In the genomic region with DNA sequence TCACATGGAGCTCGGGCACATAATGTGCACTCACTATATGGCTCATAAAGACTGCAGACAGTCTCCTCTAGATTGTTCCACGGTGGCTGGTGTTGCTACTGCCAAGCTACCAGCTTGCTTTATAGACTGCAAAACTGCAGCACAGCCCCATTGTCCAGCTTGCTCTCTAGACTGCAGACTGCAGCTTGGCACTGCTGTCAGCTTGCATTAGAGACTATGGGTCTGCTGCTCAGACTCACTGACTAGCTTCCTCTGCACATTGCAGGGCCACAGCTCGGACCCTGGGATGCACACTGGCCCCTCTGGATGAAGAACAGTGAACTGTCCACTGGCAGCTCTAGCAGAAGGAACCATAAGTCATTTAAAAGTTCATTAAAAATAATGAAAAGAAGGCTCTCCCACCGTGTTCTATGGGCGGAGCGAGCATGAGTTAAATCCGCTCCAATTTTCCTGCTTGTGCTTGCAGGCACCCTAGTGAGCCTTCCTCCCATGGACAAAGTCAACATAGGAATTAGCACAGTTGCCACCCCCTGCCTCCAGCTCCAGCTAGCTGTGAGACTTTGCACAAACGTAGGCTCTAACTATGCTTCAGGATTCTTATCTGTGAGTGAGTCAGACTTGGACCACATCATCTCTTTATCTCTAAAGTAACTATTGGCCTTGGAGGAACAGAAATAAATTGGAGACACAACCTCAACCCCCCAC, we compare ENCODE assay signal across 15 mouse cellular contexts.
DNase-seq lines count a peak whose midpoint lies in the region; ATAC-seq and TF ChIP-seq lines count a peak whose summit lies in the region.
"Had no signal": no experiment of that assay in that cellular context is flagged by ENCODE, and none has a peak within 500 bp of the region (broad histone marks: within the 10 kb centered on the region; RNA-seq: fewer than 3 reads in every experiment).

No protein-coding gene starts in this region.

- H3K9me3 ChIP-seq in heart, embryonic 14.5 days (ENCODE audit: control insufficient read depth, low read length) = peaks cover 9% of the 10 kb centered on the region; the same call in 1 of the 2 replicates
- H3K9me3 ChIP-seq in midbrain, embryonic 14.5 days (ENCODE audit: control insufficient read depth, low read length) = no peaks in the 10 kb centered on the region
- no peaks in the 10 kb centered on the region for H3K9me3 ChIP-seq in midbrain, embryonic 11.5 days (ENCODE audit: control insufficient read depth, low read length)
- peaks cover 5% of the 10 kb centered on the region; the same call in 1 of the 2 replicates for H3K9me3 ChIP-seq in intestine, embryonic 14.5 days (ENCODE audit: control insufficient read depth, low read length)
- peaks cover 7% of the 10 kb centered on the region; the same call in 1 of the 2 replicates for H3K9me3 ChIP-seq in stomach, embryonic 14.5 days (ENCODE audit: control insufficient read depth, low read depth, low read length)
- H3K9me3 ChIP-seq: lung, embryonic 15.5 days; neural tube, embryonic 12.5 days had no signal

- no peak for TF ChIP-seq CTCF in thymus, adult 2 months (IDR thresholded peaks at IDR 0.05; ENCODE audit: borderline replicate concordance, control insufficient read depth, extremely low read depth, insufficient read depth, low read length, poor library complexity)

- 51% methylated on average over 8 of the region's 8 CpGs for WGBS in heart, embryonic 14.5 days
- 61% methylated on average over 8 of the region's 8 CpGs for WGBS in midbrain, embryonic 14.5 days
- 66% methylated on average over 8 of the region's 8 CpGs for WGBS in midbrain, embryonic 11.5 days
- 58% methylated on average over 8 of the region's 8 CpGs for WGBS in intestine, embryonic 14.5 days
- 54% methylated on average over 8 of the region's 8 CpGs for WGBS in stomach, embryonic 14.5 days
- 94% methylated on average over 8 of the region's 8 CpGs for WGBS in thymus, adult 2 months

- 0 out of 2 replicates have a peak, but pooled peaks have one; percentile 58 for ATAC-seq in heart, embryonic 14.5 days (ENCODE audit: insufficient number of reproducible peaks, insufficient read depth, low FRiP score, low read depth)
- ATAC-seq in midbrain, embryonic 14.5 days (ENCODE audit: low FRiP score, low TSS enrichment) = no peak
- ATAC-seq in midbrain, embryonic 11.5 days (ENCODE audit: low FRiP score) = no peak
- peak; percentile 71; the same call in 1 of the 2 replicates for ATAC-seq in intestine, embryonic 14.5 days (replicated peaks; ENCODE audit: low FRiP score, low TSS enrichment, low read depth)
- ATAC-seq in stomach, embryonic 14.5 days (ENCODE audit: insufficient number of reproducible peaks, insufficient read depth, low FRiP score, low read depth) = peak; percentile 74

- intact Hi-C loops in heart, postnatal 25 days (cut with DNase I) = no loop called here

- no peak for DNase-seq in heart, postnatal 25 days (ENCODE audit: low spot score)
- DNase-seq in midbrain, embryonic 14.5 days = peak; percentile 15
- no peak for DNase-seq in midbrain, embryonic 11.5 days (ENCODE audit: low spot score, missing footprints)
- no peak for DNase-seq in intestine, embryonic 14.5 days (ENCODE audit: low spot score)
- DNase-seq in thymus, adult 2 months = no peak
- DNase-seq in cerebellum, adult 11 months = no peak
- DNase-seq: cerebellum, adult 11-12 months; right cerebral cortex, postnatal 14 days; thymus, postnatal 36 days had no signal

- H3K4me1 ChIP-seq in heart, embryonic 14.5 days (ENCODE audit: control insufficient read depth in 2 of 2, insufficient read depth in 2 of 2, low read length in 2 of 2) = peaks cover 14 to 23% of the 10 kb centered on the region in 2 experiments
- H3K4me1 ChIP-seq in midbrain, embryonic 14.5 days (ENCODE audit: control insufficient read depth, insufficient read depth, low read length) = peaks cover 9% of the 10 kb centered on the region
- no peaks in the 10 kb centered on the region for H3K4me1 ChIP-seq in midbrain, embryonic 11.5 days (ENCODE audit: control insufficient read depth, insufficient read depth, low read length)
- peaks cover 21% of the 10 kb centered on the region for H3K4me1 ChIP-seq in intestine, embryonic 14.5 days (replicated peaks; ENCODE audit: control insufficient read depth, insufficient read depth, low read length)
- 0 out of 2 replicates have a peak, but pooled peaks cover 5% of the 10 kb centered on the region for H3K4me1 ChIP-seq in stomach, embryonic 14.5 days (ENCODE audit: control insufficient read depth, insufficient read depth, low read length)
- no peaks in the 10 kb centered on the region for H3K4me1 ChIP-seq in thymus, adult 2 months (replicated peaks; ENCODE audit: control insufficient read depth, insufficient read depth, low read length)
- H3K4me1 ChIP-seq: megakaryocyte, embryonic 14.5 days had no signal

- peak overlapping the region; percentile 5 to 50; a peak in 2 of 4 replicates for H3K27ac ChIP-seq in heart, embryonic 14.5 days (replicated peaks in 1 of 2; ENCODE audit: control insufficient read depth in 1 of 2, insufficient read depth in 1 of 2, low read depth in 2 of 2, low read length in 2 of 2)
- H3K27ac ChIP-seq in midbrain, embryonic 14.5 days (replicated peaks; ENCODE audit: low read depth, low read length) = no peak overlapping the region
- H3K27ac ChIP-seq in midbrain, embryonic 11.5 days (ENCODE audit: low read depth, low read length) = no peak overlapping the region
- H3K27ac ChIP-seq in intestine, embryonic 14.5 days (ENCODE audit: low read depth) = peak overlapping the region; percentile 43; the same call in 1 of the 2 replicates
- H3K27ac ChIP-seq in stomach, embryonic 14.5 days (ENCODE audit: low read length) = no peak overlapping the region
- no peak overlapping the region for H3K27ac ChIP-seq in thymus, adult 2 months (ENCODE audit: control insufficient read depth, insufficient read depth, low read length)
- H3K27ac ChIP-seq: lung, embryonic 15.5 days; neural tube, embryonic 12.5 days had no signal

- TF ChIP-seq POLR2A in thymus, adult 2 months (IDR thresholded peaks at IDR 0.05; ENCODE audit: control insufficient read depth, extremely low read depth, insufficient read depth, low read length, poor library complexity) = no peak

- no peak overlapping the region for H3K4me3 ChIP-seq in heart, embryonic 14.5 days (ENCODE audit: control insufficient read depth in 1 of 2, insufficient read depth in 1 of 2, low read depth in 1 of 2, low read length in 2 of 2)
- H3K4me3 ChIP-seq in midbrain, embryonic 14.5 days (replicated peaks; ENCODE audit: low read depth, low read length) = no peak overlapping the region
- H3K4me3 ChIP-seq in midbrain, embryonic 11.5 days (ENCODE audit: low read depth, low read length) = no peak overlapping the region
- no peak overlapping the region for H3K4me3 ChIP-seq in intestine, embryonic 14.5 days (ENCODE audit: low read depth, low read length)
- H3K4me3 ChIP-seq in stomach, embryonic 14.5 days (ENCODE audit: low read depth, low read length) = no peak overlapping the region
- no peak overlapping the region for H3K4me3 ChIP-seq in thymus, adult 2 months (ENCODE audit: control insufficient read depth, insufficient read depth, low read length)
- H3K4me3 ChIP-seq: lung, embryonic 15.5 days; megakaryocyte, embryonic 14.5 days; neural tube, embryonic 12.5 days had no signal

- H3K9ac ChIP-seq in heart, embryonic 14.5 days (ENCODE audit: low read length) = no peak overlapping the region
- no peak overlapping the region for H3K9ac ChIP-seq in midbrain, embryonic 14.5 days (replicated peaks; ENCODE audit: low read length)
- no peak overlapping the region for H3K9ac ChIP-seq in midbrain, embryonic 11.5 days (ENCODE audit: low read length)
- H3K9ac ChIP-seq in intestine, embryonic 14.5 days (ENCODE audit: low read length) = no peak overlapping the region
- no peak overlapping the region for H3K9ac ChIP-seq in stomach, embryonic 14.5 days (replicated peaks; ENCODE audit: low read depth, low read length)
- H3K9ac ChIP-seq: lung, embryonic 15.5 days; neural tube, embryonic 12.5 days had no signal

- no peaks in the 10 kb centered on the region for H3K27me3 ChIP-seq in heart, embryonic 14.5 days (ENCODE audit: control insufficient read depth, insufficient read depth, low read length)
- no peaks in the 10 kb centered on the region for H3K27me3 ChIP-seq in midbrain, embryonic 14.5 days (ENCODE audit: control insufficient read depth, insufficient read depth, low read length)
- H3K27me3 ChIP-seq in midbrain, embryonic 11.5 days (ENCODE audit: control insufficient read depth, insufficient read depth, low read length) = no peaks in the 10 kb centered on the region
- H3K27me3 ChIP-seq in intestine, embryonic 14.5 days (replicated peaks; ENCODE audit: control insufficient read depth, insufficient read depth, low read length) = no peaks in the 10 kb centered on the region
- no peaks in the 10 kb centered on the region for H3K27me3 ChIP-seq in stomach, embryonic 14.5 days (ENCODE audit: control insufficient read depth, insufficient read depth, low read length)
- no peaks in the 10 kb centered on the region for H3K27me3 ChIP-seq in thymus, adult 2 months (ENCODE audit: control insufficient read depth, insufficient read depth, low read length)
- H3K27me3 ChIP-seq: lung, embryonic 15.5 days; neural tube, embryonic 12.5 days had no signal

- H3K36me3 ChIP-seq in heart, embryonic 14.5 days (ENCODE audit: control insufficient read depth, insufficient read depth, low read length) = no peaks in the 10 kb centered on the region
- H3K36me3 ChIP-seq in midbrain, embryonic 14.5 days (ENCODE audit: control insufficient read depth, insufficient read depth, low read length) = no peaks in the 10 kb centered on the region
- H3K36me3 ChIP-seq in midbrain, embryonic 11.5 days (ENCODE audit: control insufficient read depth, insufficient read depth, low read length) = no peaks in the 10 kb centered on the region
- no peaks in the 10 kb centered on the region for H3K36me3 ChIP-seq in intestine, embryonic 14.5 days (ENCODE audit: control insufficient read depth, insufficient read depth, low read length)
- H3K36me3 ChIP-seq in stomach, embryonic 14.5 days (ENCODE audit: control insufficient read depth, insufficient read depth, low read length) = no peaks in the 10 kb centered on the region
- no peaks in the 10 kb centered on the region for H3K36me3 ChIP-seq in thymus, adult 2 months (ENCODE audit: control insufficient read depth, insufficient read depth, low read length)
- H3K36me3 ChIP-seq: lung, embryonic 15.5 days; neural tube, embryonic 12.5 days had no signal

- no peak overlapping the region for H3K4me2 ChIP-seq in heart, embryonic 14.5 days (ENCODE audit: low read length)
- H3K4me2 ChIP-seq in midbrain, embryonic 14.5 days (ENCODE audit: low read length) = no peak overlapping the region
- no peak overlapping the region for H3K4me2 ChIP-seq in midbrain, embryonic 11.5 days
- no peak overlapping the region for H3K4me2 ChIP-seq in intestine, embryonic 14.5 days (ENCODE audit: low read length)
- H3K4me2 ChIP-seq in stomach, embryonic 14.5 days (replicated peaks; ENCODE audit: low read depth, low read length) = no peak overlapping the region
- H3K4me2 ChIP-seq: liver, embryonic 11.5 days; lung, embryonic 15.5 days; neural tube, embryonic 12.5 days had no signal

Comparison
In these comparisons a context has a peak if more than half of its experiments do, and no peak if none do; other contexts are left out.
1. ATAC-seq: peak in heart, embryonic 14.5 days (single experiment), intestine, embryonic 14.5 days (single experiment) and stomach, embryonic 14.5 days (single experiment); none in midbrain, embryonic 14.5 days (single experiment) and midbrain, embryonic 11.5 days (single experiment).
2. H3K27ac ChIP-seq: peak in heart, embryonic 14.5 days (2 of 2) and intestine, embryonic 14.5 days (single experiment); none in midbrain, embryonic 14.5 days (single experiment), midbrain, embryonic 11.5 days (single experiment), stomach, embryonic 14.5 days (single experiment) and thymus, adult 2 months (single experiment).